ENCODE assay signal across 8 mouse cellular contexts in the genomic region with DNA sequence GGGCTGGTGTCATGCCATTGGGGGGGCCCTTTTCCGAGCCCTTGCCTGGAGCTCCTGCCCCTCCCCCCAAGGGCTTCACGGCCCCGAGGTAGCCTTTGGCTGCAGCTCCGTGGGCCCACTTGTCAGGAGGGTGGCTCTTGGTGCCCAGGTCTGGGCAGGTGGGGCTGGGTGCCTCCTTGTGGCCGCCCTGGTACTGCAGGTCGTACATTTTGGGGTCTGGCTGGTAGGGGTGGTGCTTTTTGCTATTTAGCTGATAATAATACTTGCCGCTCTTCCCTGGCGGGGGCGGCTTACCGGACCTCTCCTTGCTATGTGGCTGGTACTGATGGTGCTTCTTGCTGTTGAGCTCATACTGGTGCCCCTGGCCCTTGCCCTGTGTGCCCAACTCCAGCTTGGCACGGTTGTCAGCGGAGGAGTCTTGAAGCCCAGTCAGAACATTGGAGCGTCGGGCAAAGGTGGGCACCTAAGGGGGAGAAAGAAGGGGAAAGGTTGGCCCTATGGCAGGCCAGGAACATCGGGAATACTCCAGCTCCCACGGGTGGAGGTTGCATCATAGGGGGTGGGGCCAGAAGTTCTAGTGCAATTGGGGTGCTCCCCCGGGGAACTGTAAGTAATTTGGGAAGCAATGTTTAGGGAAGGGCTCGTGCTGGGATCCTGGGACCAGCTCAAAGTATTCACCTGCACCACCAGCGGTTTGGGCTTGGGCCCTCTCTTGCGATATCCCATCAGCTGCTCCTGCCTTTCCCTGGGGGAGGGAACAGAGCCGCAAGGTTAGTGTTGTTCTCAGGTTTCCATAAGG. TPM values are rescaled to one million over a fixed set of nuclear protein-coding genes. Genes with fewer than 3 reads are reported as not detected.
DNase-seq lines count a peak whose midpoint lies in the region; ATAC-seq and TF ChIP-seq lines count a peak whose summit lies in the region.

No protein-coding gene starts in this region.

- no peak for TF ChIP-seq POLR2A in brain, embryonic 14.5 days (IDR thresholded peaks at IDR 0.05; ENCODE audit: borderline replicate concordance, extremely low read depth, insufficient read depth, insufficient read length, poor library complexity, severe bottlenecking)

- H3K36me3 ChIP-seq in forebrain, embryonic 13.5 days (ENCODE audit: poor library complexity, severe bottlenecking): peaks cover 25% of the 10 kb centered on the region
- H3K36me3 ChIP-seq in midbrain, postnatal 0 days (ENCODE audit: insufficient read depth, low read length): peaks cover 19% of the 10 kb centered on the region

- no peak overlapping the region for H3K27ac ChIP-seq in forebrain, embryonic 13.5 days
- H3K27ac ChIP-seq in midbrain, postnatal 0 days (ENCODE audit: low read depth, low read length): no peak overlapping the region

- H3K9me3 ChIP-seq in forebrain, embryonic 13.5 days (replicated peaks): no peaks in the 10 kb centered on the region
- no peaks in the 10 kb centered on the region for H3K9me3 ChIP-seq in midbrain, postnatal 0 days (ENCODE audit: low read length)

- 14% methylated on average over 21 of the region's 21 CpGs for WGBS in forebrain, embryonic 13.5 days
- WGBS in midbrain, postnatal 0 days: 35% methylated on average over 21 of the region's 21 CpGs

- TF ChIP-seq CTCF in brain, embryonic 14.5 days (IDR thresholded peaks at IDR 0.05; ENCODE audit: borderline replicate concordance, extremely low read depth, insufficient read depth, insufficient read length): peak; percentile 69
- peak; percentile 69 for TF ChIP-seq CTCF in midbrain, postnatal 0 days (IDR thresholded peaks at IDR 0.05)

- H3K4me1 ChIP-seq in forebrain, embryonic 13.5 days: peaks cover 79% of the 10 kb centered on the region
- peaks cover 40% of the 10 kb centered on the region for H3K4me1 ChIP-seq in midbrain, postnatal 0 days (ENCODE audit: insufficient read depth, low read length)

- ATAC-seq in forebrain, embryonic 13.5 days: no peak
- no peak for ATAC-seq in midbrain, postnatal 0 days (ENCODE audit: low FRiP score)

- H3K9ac ChIP-seq in forebrain, embryonic 13.5 days: peak overlapping the region; percentile 22; the same call in 1 of the 2 replicates
- no peak overlapping the region for H3K9ac ChIP-seq in midbrain, postnatal 0 days (replicated peaks; ENCODE audit: low read length, poor library complexity, severe bottlenecking)

- H3K27me3 ChIP-seq in forebrain, embryonic 13.5 days: peaks cover 35% of the 10 kb centered on the region
- no peaks in the 10 kb centered on the region for H3K27me3 ChIP-seq in midbrain, postnatal 0 days (ENCODE audit: insufficient read depth, low read length)

- DNase-seq in adrenal gland, adult (ENCODE audit: inconsistent age in 2 of 2, low spot score in 1 of 2): peak; percentile 66 to 86
- DNase-seq in adrenal gland, postnatal 4 days (ENCODE audit: low spot score in 2 of 2): no peak
- DNase-seq in 3134 (ENCODE audit: extremely low read depth, insufficient read length, low spot score): peak; percentile 53
- DNase-seq in brain, embryonic 14.5 days (ENCODE audit: low read depth): peak; percentile 53
- peak; percentile 66 for DNase-seq in kidney, postnatal 4 days
- DNase-seq in midbrain, postnatal 0 days (ENCODE audit: low spot score): no peak
- peak; percentile 38 for DNase-seq in urinary bladder, postnatal 25 days (ENCODE audit: low spot score)

- peak overlapping the region; percentile 9; the same call in 1 of the 2 replicates for H3K4me3 ChIP-seq in forebrain, embryonic 13.5 days
- H3K4me3 ChIP-seq in midbrain, postnatal 0 days (ENCODE audit: low read depth, low read length): 0 out of 2 replicates have a peak overlapping the region, but pooled peaks have one; percentile 12

- H3K4me2 ChIP-seq in forebrain, embryonic 13.5 days: peak overlapping the region; percentile 79
- H3K4me2 ChIP-seq in midbrain, postnatal 0 days (ENCODE audit: low read depth, low read length, poor library complexity, severe bottlenecking): peak overlapping the region; percentile 98; the same call in 1 of the 2 replicates

RNA-seq across cellular contexts. Expression of gene Cbx4, which starts 4.0 kb away (rescaled TPM):
- 10 to 100 TPM; 69.7 to 76.8 TPM for total RNA-seq in adrenal gland, postnatal 4 days (2021)
- polyA plus RNA-seq in brain, embryonic 14.5 days (2012; rRNA removed): 30.0 and 34.7 TPM in 2 replicates
- polyA plus RNA-seq in forebrain, embryonic 13.5 days (2015; fragmentation: Nextera tagmentation; extraction: Ambion mirVana): 10.2 and 11.5 TPM in 2 replicates
- 48.6 and 53.4 TPM in 2 replicates for total RNA-seq in midbrain, postnatal 0 days (2014; rRNA removed)
- 30.5 TPM in 2 replicates for polyA plus RNA-seq in midbrain, postnatal 0 days (2015; fragmentation: Nextera tagmentation; extraction: Ambion mirVana)

RNA-seq across cellular contexts. Expression of gene Cbx8, which starts 41.3 kb away (rescaled TPM):
- 10 to 100 TPM; 10.8 to 15.5 TPM for total RNA-seq in adrenal gland, postnatal 4 days (2021)
- 6.5 and 10.4 TPM in 2 replicates for polyA plus RNA-seq in brain, embryonic 14.5 days (2012; rRNA removed)
- 9.8 and 12.3 TPM in 2 replicates for polyA plus RNA-seq in forebrain, embryonic 13.5 days (2015; fragmentation: Nextera tagmentation; extraction: Ambion mirVana)
- 14.9 and 15.5 TPM in 2 replicates for total RNA-seq in midbrain, postnatal 0 days (2014; rRNA removed)
- 6.8 and 7.6 TPM in 2 replicates for polyA plus RNA-seq in midbrain, postnatal 0 days (2015; fragmentation: Nextera tagmentation; extraction: Ambion mirVana)

RNA-seq across cellular contexts. Expression of gene Cbx2, which starts 59.3 kb away (rescaled TPM):
- 10 to 100 TPM in 1 of 2 experiments, 1 to 10 TPM in 1; 9.5 to 10.1 TPM for total RNA-seq in adrenal gland, postnatal 4 days (2021)
- polyA plus RNA-seq in brain, embryonic 14.5 days (2012; rRNA removed): 30.0 and 40.1 TPM in 2 replicates
- polyA plus RNA-seq in forebrain, embryonic 13.5 days (2015; fragmentation: Nextera tagmentation; extraction: Ambion mirVana): 45.2 and 52.0 TPM in 2 replicates
- total RNA-seq in midbrain, postnatal 0 days (2014; rRNA removed): 9.6 and 10.6 TPM in 2 replicates
- 5.6 and 6.7 TPM in 2 replicates for polyA plus RNA-seq in midbrain, postnatal 0 days (2015; fragmentation: Nextera tagmentation; extraction: Ambion mirVana)

Comparison
In these comparisons a context has a peak if more than half of its experiments do, and no peak if none do; other contexts are left out.
1. DNase-seq: peak in adrenal gland, adult (2 of 2), 3134 (single experiment), brain, embryonic 14.5 days (single experiment), kidney, postnatal 4 days (2 of 2) and urinary bladder, postnatal 25 days (single experiment); none in adrenal gland, postnatal 4 days (0 of 2) and midbrain, postnatal 0 days (single experiment).